In genomic region chr12:86885336-86885735, GRCm38 (mm10) we compare ENCODE assay signal across 8 mouse cellular contexts. TPM values are rescaled to one million over a fixed set of nuclear protein-coding genes. Genes with fewer than 3 reads are reported as not detected.
DNase-seq lines count a peak whose midpoint lies in the region; ATAC-seq and TF ChIP-seq lines count a peak whose summit lies in the region.

No protein-coding gene starts in this region.

- H3K9me3 ChIP-seq in limb, embryonic 10.5 days (replicated peaks) = no peaks in the 10 kb centered on the region
- H3K9me3 ChIP-seq in neural tube, embryonic 13.5 days = no peaks in the 10 kb centered on the region

- H3K27ac ChIP-seq in liver, adult 2 months (replicated peaks; ENCODE audit: insufficient read depth, low read depth, low read length) = peak overlapping the region; percentile 69
- peak overlapping the region; percentile 59 for H3K27ac ChIP-seq in embryonic fibroblast, embryonic 13.5 days (ENCODE audit: insufficient read depth, low read length)
- H3K27ac ChIP-seq in limb, embryonic 10.5 days = peak overlapping the region; percentile 97
- H3K27ac ChIP-seq in neural tube, embryonic 13.5 days (replicated peaks) = peak overlapping the region; percentile 100
- H3K27ac ChIP-seq in cerebellum, adult 2 months (ENCODE audit: insufficient read depth, low read length) = no peak overlapping the region

- no peaks in the 10 kb centered on the region for H3K36me3 ChIP-seq in liver, adult 2 months (ENCODE audit: control insufficient read depth, insufficient read depth, low read length)
- H3K36me3 ChIP-seq in limb, embryonic 10.5 days = peaks cover 5% of the 10 kb centered on the region; the same call in 1 of the 2 replicates
- H3K36me3 ChIP-seq in neural tube, embryonic 13.5 days = 0 out of 2 replicates have a peak, but pooled peaks cover 4% of the 10 kb centered on the region

- peak overlapping the region; percentile 95 for H3K4me2 ChIP-seq in neural tube, embryonic 13.5 days

- peaks cover 27% of the 10 kb centered on the region for H3K4me1 ChIP-seq in liver, adult 2 months (ENCODE audit: control insufficient read depth, insufficient read depth, low read length)
- peaks cover 5% of the 10 kb centered on the region for H3K4me1 ChIP-seq in embryonic fibroblast, embryonic 13.5 days (ENCODE audit: control insufficient read depth, insufficient read depth, low read length)
- H3K4me1 ChIP-seq in limb, embryonic 10.5 days = peaks cover 87% of the 10 kb centered on the region
- peaks cover 65% of the 10 kb centered on the region for H3K4me1 ChIP-seq in neural tube, embryonic 13.5 days (replicated peaks)
- H3K4me1 ChIP-seq in cerebellum, adult 2 months (ENCODE audit: control insufficient read depth, insufficient read depth, low read length) = peaks cover 13% of the 10 kb centered on the region

- peak overlapping the region; percentile 27; the same call in 1 of the 2 replicates for H3K9ac ChIP-seq in liver, adult 2 months (ENCODE audit: low read depth, low read length)
- peak overlapping the region; percentile 65 for H3K9ac ChIP-seq in neural tube, embryonic 13.5 days

- 30% methylated on average over 6 of the region's 6 CpGs for WGBS in liver, adult 2 months
- 11% methylated on average over 6 of the region's 6 CpGs for WGBS in limb, embryonic 10.5 days
- WGBS in neural tube, embryonic 13.5 days = 13% methylated on average over 6 of the region's 6 CpGs
- 40% methylated on average over 6 of the region's 6 CpGs for WGBS in cerebellum, adult 2 months

- no peak for ATAC-seq in neural tube, embryonic 13.5 days (ENCODE audit: low read depth)

- TF ChIP-seq CTCF in liver, adult 2 months (IDR thresholded peaks at IDR 0.05; ENCODE audit: low read depth, low read length) = no peak
- no peak for TF ChIP-seq CTCF in embryonic fibroblast, embryonic 13.5 days (IDR thresholded peaks at IDR 0.05; ENCODE audit: borderline replicate concordance, insufficient read depth, low read length)
- TF ChIP-seq CTCF in cerebellum, adult 2 months (IDR thresholded peaks at IDR 0.05; ENCODE audit: borderline replicate concordance, insufficient read depth, low read depth, low read length) = no peak

- DNase-seq in liver, adult 2 months (ENCODE audit: extremely low read depth, low read depth, low spot score) = no peak
- no peak for DNase-seq in liver
- no peak for DNase-seq in limb, embryonic 10.5 days (ENCODE audit: low spot score)
- no peak for DNase-seq in adrenal gland, adult (ENCODE audit: inconsistent age in 2 of 2, low spot score in 1 of 2)
- no peak for DNase-seq in adrenal gland, postnatal 4 days (ENCODE audit: low spot score in 2 of 2)
- DNase-seq in cerebellum, adult 2 months = no peak

- no peak for TF ChIP-seq POLR2A in liver, adult 2 months (IDR thresholded peaks at IDR 0.05; ENCODE audit: extremely low read depth, insufficient read depth, low read length)
- TF ChIP-seq POLR2A in embryonic fibroblast, embryonic 13.5 days (IDR thresholded peaks at IDR 0.05; ENCODE audit: low read depth, low read length) = no peak
- no peak for TF ChIP-seq POLR2A in cerebellum, adult 2 months (IDR thresholded peaks at IDR 0.05; ENCODE audit: borderline replicate concordance, insufficient read depth, low read length)

- H3K79me2 ChIP-seq in liver, adult 2 months (ENCODE audit: control insufficient read depth, insufficient read depth, low read length) = peaks cover 26% of the 10 kb centered on the region

- H3K4me3 ChIP-seq in liver, adult 2 months (ENCODE audit: insufficient read depth, low read depth, low read length) = no peak overlapping the region; the same call in 1 of the 2 replicates
- H3K4me3 ChIP-seq in embryonic fibroblast, embryonic 13.5 days (ENCODE audit: insufficient read depth, low read length) = peak overlapping the region; percentile 17; the same call in 1 of the 2 replicates
- peak overlapping the region; percentile 75 for H3K4me3 ChIP-seq in limb, embryonic 10.5 days
- H3K4me3 ChIP-seq in neural tube, embryonic 13.5 days = peak overlapping the region; percentile 98
- no peak overlapping the region for H3K4me3 ChIP-seq in cerebellum, adult 2 months (replicated peaks; ENCODE audit: insufficient read depth, low read depth, low read length)

- no peaks in the 10 kb centered on the region for H3K27me3 ChIP-seq in liver, adult 2 months (ENCODE audit: control insufficient read depth, insufficient read depth, low read length)
- peaks cover 31% of the 10 kb centered on the region for H3K27me3 ChIP-seq in limb, embryonic 10.5 days (ENCODE audit: low read depth, poor library complexity, severe bottlenecking)
- H3K27me3 ChIP-seq in neural tube, embryonic 13.5 days = no peaks in the 10 kb centered on the region
- H3K27me3 ChIP-seq in cerebellum, adult 2 months (ENCODE audit: control insufficient read depth, insufficient read depth, low read length) = no peaks in the 10 kb centered on the region

RNA-seq across cellular contexts. Expression of gene Irf2bpl, which starts 0.7 kb away (rescaled TPM):
- total RNA-seq in liver, adult 2 months (2014; rRNA removed) = 6.8 and 9.3 TPM in 2 replicates
- 10.5 and 10.8 TPM in 2 replicates for polyA plus RNA-seq in liver, adult 2 months (2012; rRNA removed)
- 36.4 and 39.1 TPM in 2 replicates for polyA plus RNA-seq in embryonic fibroblast, embryonic 13.5 days (2011; ENCODE audit: insufficient read length, low read depth, missing spikeins)
- polyA plus RNA-seq in limb, embryonic 10.5 days (2016; fragmentation: Nextera tagmentation; extraction: Ambion mirVana) = 11.9 and 22.6 TPM in 2 replicates
- 59.9 and 60.7 TPM in 2 replicates for polyA plus RNA-seq in neural tube, embryonic 13.5 days (2015; fragmentation: Nextera tagmentation; extraction: Ambion mirVana)
- total RNA-seq in adrenal gland, postnatal 4 days (2021) = 10 to 100 TPM; 78.0 to 81.7 TPM
- 48.6 and 53.9 TPM in 2 replicates for polyA plus RNA-seq in cerebellum, adult 2 months (2012; rRNA removed)

Comparison
In these comparisons a context has a peak if more than half of its experiments do, and no peak if none do; other contexts are left out.
1. H3K4me3 ChIP-seq: peak in embryonic fibroblast, embryonic 13.5 days (single experiment), limb, embryonic 10.5 days (single experiment) and neural tube, embryonic 13.5 days (single experiment); none in liver, adult 2 months (single experiment) and cerebellum, adult 2 months (single experiment).